Mouse (Mus musculus) spleen, postnatal 14 days (tissue): ENCODE results near the gene Fgf8.

Experiments used
- DNase-seq, 2 experiments: peaks; one replicate each; pipeline ENCODE4 v3.0.0; 2021 to 2022; ENCODE audit warnings: low spot score in 2 of 2

Fgf8 gene

DNA sequence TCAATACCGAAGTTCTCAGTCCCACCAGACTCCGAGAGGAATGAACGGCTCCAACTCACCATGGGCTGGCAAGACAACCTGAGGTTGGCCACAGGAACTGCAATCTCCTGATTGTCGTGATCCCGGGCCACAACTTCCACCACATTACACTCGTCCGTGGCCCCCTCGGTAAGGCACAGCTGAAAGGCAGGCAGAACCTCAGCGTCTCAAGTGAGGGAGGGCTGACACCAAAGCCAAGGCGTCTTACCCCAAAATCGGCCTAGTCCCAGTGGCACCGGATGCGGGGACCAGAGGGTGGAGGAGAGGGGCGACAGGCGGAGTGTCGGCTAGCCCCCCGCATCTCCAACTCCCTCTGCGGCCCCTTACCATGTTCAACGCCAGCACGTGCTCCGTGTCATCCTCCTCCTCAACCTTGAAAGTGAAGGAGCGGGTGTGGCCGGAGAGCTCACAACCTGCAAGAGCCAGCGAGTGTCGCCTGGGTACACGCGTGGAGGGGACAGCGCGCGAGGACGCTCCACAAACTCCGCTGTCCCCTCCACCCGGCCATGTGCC lies 6.1 kb upstream of the Fgf8 start:
- no peak for DNase-seq

DNA sequence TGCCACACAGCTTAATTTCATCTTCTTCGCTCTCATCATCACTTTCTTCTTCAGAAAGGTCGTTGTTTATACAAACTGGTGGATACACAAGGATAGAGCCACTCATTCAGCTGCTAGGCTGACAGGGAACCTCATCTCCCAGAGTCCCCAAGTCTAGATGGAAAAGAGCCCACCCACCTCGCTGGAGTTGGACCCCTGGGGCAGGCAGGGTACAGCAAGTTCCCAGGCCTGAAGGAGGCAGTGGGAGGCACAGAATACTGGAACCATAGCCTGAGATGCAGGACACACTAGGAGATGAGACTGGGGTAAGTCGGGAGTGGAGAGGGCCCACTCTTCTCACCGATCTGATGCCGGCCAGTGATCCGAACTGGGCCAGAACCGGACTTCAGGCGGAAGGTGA lies 5.5 kb upstream of the Fgf8 start:
- DNase-seq, result no peak

DNA sequence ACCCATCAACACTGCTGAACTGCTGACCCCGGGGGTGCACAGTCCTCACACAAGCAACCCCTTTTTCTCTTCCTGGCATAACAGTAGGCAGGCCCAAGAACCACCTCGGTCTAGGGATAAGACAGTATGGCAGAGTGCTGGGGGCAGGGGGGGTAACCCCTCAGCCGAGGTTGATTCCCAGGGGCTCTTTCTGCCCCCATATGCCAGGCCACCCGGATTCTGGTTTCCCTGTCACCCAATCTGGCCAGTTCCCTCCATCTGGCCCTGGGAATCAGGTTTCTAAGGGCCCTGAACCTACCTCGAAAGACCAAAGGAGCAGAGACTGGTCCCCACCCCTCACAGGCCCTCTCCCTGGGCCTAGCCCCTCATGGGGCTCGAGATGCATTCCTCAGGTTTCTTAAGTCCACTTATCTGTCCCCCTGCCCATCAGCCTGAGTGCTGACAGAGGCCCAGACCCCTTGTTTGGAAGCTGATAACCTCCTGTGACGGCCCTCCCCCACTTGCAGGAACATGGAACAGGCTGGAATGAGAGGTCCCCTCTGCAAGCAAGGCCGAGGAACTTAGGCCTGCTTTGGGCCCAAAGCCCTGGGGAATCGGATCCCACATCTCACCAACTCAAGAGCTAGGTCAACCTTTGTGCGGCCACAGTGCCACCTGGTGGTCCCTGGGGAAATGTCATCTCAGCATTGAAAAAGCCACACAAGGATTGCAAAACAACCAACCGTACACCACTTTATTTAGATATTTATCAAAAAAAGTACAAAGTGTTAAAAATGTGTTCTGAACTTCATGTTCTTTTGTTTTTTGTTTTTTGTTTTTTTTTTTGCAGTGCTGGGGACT lies 4.5 kb upstream of the Fgf8 start:
- peak; percentile 75 to 79 for DNase-seq

DNA sequence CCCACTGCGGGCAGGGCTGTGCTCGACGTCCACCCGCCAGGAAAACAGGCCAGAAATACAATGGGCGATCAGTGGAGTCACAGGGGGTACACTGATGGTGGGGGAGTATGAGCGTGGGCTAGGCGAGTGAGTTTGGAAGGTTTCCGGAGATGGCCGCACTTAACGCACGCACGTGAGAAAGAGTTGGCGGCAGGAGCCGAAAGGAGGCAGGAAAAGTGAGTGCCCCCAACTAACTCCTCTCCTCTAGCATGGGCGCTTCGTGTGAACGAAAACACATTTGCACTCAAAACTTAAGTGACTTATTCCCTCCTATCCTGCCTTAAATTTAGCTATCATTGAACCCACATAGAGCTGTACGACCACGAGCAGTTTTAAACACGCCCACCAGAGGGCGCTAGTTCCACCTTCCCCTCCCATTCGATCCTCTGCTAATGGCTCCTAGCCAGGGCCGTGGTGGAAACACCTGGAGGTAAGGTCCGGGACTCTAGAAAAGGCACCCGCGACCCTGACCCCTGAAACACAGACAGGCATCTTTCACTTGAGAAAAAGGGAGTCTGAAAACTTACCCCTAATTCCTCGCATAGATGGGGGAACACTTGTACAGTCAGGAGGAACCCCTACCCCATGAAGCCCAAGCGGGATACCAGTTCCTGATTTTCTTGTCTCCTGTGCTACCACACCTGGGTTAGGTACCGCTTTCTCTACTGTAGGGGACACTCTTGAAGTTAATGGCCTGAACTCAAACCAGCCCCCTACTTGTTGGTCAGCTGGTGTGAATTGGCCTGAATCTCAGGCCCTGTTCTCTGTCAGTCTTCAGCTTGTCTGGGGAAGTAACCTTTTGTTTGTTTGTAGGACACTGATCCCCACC lies 3.7 kb upstream of the Fgf8 start:
- DNase-seq, result peak; percentile 57 to 72

DNA sequence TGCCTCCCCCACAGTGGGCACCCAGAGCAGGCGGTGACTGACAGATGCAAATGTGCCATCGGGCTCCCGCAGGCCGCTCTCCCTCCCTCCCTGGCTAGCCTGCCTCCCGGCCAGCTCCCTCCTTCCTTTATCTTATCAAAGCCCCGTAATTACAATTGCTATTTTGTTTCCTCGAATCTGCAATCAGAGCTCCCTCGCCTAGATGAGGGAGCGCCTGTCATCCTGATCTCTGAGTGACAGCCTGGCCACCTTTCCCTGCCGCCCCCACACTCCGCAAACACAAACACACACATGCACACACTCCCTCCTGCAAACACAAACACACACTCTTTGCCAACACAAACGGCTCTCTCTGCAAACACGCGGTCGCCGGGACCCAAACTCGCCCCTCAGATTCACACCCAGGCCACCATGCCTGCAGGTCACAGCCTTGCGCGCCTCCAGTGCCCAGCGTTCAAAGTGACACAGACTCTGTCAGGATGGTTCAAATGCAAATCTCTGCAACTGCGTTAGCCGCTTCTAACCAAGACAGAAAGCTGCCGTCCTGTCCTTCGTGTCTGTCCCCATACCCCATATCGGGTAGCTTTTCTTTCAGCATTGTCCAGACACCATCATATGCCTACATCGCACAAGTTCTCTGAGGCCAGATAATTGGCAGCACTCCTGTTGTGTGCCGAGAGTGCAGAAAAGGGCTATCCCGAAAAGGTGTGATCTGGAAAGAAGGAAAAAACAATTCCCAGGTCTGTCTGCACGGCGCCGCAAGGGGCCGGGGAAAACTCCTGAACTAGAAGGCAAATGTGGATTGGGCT lies 2.8 kb upstream of the Fgf8 start:
- no peak for DNase-seq

DNA sequence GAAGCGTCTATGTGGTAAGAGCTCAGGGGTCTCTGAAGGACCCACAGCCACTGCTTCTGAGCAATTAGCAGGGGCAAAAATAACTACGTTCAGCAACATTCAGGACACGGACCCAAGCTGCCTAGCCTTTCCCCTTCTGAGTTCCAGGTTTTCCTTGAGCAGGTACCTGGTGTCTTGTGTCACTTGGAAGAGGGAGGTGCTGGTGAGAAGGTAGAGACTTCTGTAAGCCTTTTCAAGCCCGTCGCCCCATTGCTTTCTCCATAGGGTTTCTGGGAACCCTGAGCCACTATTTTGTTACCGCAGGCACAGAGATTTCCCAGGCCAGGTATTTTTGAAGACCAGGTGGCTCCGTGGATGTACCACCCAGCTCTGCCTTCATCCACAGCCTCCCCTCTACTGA lies 904 bp upstream of the Fgf8 start:
- no peak for DNase-seq

DNA sequence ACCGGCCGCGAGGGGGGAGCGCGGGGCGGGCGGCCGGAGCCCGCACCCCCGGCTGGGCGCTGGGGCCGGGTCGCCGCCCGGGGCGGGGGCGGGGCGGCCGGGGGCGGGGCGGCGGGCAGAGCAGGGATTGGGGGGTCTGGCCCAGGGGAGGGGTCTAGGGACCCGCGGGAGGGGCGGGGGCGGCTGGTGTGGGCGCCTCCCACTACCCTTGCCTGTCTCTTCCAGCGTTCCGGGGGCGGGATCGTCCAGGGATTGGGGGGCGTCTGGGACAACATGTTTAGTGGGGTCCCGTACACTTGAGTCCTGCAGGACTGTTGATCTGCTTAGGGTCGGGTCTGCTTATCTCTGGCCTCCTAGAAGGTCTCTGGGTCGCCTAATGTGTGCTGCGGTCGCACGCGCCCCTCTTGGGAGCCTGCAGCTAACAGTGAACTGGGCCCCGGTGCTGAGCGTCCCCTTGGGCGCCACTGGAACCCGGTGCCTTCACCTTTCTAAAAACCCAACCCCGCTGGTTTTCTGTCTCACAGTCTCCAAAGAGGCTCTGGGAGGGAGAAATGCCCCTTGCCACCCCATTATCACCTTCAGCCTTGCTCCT lies 365 bp upstream of the Fgf8 start:
- DNase-seq, result no peak

DNA sequence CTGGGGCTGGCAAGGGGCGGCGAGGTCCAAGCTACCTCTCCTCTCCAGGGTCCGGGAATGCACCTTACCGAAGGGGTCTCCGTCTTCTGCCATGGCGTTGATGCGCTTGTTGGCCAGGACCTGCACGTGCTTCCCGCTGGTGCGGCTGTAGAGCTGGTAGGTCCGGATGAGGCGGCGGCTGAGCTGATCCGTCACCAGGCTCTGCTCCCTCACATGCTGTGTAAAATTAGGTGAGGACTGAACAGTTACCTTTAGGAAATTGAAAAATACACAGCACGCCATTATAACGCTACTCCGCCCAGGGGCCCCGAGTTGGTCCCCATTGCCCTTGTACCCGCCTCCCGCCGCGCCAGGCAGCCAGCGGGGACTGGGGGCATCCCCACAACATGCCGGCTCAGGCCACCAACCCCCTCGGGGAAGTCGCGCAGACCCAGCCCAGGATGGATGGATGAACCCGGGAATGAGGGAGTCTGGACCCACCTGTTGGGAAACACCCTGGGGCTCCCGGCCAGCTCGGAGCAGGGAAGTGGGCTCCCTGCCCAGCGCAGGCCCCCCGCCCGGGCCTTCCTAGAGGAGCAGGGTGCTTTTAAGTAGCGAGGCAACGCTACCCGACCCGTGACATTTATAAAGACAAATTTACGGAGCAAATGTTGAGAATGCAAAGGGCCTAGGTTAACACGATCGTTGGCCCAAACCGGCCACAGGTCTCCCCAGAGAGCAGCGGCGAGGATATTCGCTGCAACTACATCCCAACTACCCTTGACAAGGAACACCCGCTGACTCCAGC lies 1.1 kb downstream of the Fgf8 start:
- no peak for DNase-seq

DNA sequence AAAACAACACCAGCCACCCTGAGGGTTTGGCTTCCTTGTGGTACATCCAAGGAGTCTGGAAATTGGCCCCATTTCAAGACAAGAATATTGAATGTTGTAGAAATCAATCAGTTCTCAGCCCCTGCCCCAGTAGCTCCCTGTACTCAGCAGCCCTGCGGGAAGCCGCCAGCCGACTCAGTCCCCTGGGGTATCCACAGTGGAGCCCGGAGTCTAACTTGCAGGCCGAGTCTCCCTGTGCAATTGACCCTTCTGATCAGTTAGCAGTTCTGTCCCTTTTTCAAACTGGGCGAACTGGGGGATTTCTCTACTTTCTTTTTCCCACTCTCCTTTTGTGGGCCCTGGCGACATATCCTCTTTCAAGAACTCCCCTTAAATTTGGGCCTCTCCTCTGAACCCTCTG lies 1.9 kb downstream of the Fgf8 start:
- DNase-seq, result no peak

DNA sequence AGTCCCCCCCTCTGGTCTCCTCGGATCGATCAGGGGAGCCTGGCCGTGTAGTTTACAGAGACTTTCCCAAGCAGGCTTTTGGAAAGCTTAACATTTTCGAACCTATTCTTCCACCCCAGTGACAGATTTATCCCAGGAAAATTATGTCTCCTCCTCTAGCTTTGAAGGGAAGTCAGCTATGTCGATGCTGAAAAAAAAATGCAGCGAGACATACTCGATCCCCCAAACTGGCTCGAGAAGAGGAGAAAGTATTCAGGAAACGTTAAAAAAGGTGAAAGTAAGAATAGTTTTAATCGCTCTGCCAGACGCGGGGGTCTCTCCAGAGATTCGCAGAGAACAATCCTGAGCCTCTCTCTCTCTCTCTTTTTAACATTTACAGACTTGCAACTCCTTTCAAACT lies 2.5 kb downstream of the Fgf8 start:
- DNase-seq, result no peak

DNA sequence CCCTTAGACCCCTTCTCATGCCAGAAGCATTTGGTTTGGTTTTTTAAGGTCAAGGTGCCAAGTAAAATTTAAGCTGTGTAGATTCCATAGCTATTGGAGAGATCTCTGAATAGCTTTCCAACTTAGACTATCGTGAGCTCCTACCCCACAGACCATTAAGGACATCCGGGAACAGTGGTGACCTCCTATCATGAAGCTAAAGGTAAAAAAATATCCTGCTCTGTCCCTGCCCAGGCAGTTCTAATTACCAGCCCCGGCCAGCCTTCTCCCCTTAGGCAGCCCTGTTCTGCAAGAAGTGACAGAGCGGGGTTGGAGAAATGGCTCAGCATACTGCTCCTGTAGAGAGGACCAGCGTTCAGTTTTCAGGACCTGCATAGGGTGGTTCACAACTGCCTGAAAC lies 4.2 kb downstream of the Fgf8 start:
- DNase-seq, result no peak

DNA sequence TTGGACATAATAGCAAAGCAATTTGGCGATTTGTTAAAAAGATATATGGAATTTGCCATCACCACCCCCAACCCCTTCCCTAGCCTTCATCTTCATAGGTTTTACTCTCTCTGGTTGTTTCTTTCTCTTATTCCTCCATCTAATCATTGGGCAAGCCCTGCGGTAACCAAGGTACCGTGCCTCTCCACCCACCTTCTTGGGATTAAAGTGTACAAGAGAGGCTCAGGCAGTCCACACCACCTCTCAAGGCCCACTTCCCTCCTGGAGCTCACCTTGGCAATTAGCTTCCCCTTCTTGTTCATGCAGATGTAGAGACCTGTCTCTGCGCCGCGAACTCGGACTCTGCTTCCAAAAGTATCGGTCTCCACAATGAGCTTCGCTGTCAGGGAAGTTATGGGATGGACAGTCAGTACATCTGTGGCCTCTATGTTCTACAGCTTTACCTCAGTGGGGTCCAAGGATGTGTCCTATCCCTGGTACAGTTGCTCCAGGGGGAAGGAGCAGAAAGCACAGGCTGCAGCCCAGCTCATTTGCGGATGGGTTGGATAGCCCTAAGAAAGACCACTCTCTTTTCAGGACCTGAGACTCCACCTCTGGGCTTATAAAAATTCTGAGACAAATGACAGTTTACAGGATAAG lies 4.8 kb downstream of the Fgf8 start:
- no peak for DNase-seq

DNA sequence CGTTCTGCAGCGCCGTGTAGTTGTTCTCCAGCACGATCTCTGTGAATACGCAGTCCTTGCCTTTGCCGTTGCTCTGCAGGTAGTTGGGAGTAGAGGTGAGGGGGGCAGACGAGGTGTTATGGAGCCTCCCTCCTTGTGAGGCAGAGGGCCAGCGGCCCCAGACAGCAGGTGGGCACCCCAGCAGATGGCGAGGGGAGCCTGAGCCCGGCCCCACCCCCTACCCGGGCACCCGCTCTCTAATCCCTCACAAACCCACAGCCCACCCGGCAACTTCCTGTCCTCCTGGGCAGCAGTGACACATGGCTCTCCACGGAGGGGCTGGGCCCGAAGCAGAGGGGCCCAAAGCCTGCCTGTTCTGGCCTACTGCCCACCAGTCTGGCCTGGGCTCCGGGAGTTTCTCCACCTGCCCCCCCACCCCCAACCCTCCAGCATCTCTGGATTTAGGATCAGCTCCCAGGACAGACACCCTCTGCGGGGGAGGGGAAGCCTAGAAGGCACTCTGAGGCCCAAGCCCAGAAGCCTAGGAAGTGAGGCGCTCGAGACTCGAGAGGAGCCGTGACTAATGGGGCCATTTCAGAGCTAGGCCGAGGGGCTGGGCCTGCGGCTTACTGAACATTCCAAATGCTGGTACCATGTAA lies 5.4 kb downstream of the Fgf8 start:
- no peak for DNase-seq

DNA sequence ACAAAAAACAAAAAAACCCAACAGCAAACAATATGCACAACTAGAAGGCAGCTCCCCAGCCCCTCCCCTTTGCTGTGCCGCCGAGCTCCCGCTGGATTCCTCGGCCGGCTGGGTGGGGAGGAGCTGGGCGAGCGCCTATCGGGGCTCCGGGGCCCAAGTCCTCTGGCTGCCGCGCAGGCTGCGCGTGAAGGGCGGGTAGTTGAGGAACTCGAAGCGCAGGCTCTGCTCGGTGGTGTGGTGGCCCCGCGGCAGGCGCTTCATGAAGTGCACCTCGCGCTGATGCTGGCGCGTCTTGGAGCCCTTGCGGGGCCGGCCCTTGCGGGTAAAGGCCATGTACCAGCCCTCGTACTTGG lies 5.9 kb downstream of the Fgf8 start:
- DNase-seq, result peak in 1 of 2 experiments; percentile 12

DNA sequence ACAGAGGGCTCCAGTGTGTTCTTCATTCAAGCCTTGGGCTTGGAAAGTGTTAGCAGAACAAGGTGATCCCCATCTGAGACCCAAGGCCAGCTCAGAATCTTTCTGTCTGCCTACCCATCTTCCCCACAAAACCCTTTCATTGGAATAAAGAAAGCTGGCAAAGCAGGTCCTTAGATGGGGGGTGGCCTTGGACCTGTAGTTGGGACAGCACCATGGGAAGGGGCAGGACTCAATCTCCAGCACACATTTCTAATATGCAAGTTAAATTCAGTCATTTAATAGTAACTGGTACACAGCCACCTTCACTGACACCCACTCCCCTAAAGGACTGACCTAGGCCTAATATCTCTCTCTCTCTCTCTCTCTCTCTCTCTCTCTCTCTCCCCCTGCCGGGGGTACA lies 6.5 kb downstream of the Fgf8 start:
- DNase-seq, result no peak

DNA sequence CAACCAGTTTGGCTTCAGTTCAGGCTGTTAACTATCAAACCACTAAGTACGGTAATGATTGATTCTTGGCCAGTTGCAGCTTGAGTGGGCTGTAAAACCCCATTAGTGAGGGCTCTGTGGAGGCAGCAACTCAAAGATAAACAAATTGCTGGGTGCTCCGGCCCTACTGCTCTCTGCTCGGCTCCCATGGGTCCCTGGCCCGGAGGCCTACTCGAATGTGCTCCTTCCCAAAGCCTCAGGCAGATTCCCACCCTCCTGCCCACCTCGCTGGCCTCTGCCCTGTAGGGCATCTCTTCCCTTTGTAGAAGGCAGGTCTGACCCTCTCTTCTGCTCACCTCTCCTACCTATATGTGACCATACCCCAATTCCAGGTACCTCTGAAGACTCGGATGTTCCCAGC lies 8.0 kb downstream of the Fgf8 start:
- no peak for DNase-seq

DNA sequence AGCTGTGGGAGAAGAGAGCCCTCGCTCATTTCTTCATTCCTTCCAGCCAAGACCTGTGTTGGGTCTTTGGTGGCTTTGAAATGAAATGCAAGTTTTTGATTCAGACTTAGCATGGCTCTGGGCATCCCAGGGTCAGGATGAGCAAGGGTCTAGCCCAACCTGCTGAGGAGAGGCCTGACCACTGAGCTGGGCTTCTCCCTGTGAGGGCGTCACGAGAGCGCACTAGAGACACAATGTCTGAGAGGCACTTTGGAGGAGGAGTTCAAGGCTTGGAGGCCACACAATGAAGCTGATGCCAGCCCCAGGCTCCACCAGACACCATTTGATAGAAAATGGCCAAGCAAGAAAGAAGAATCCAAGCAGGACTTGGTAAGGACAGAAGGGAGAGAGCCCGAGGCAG lies 8.5 kb downstream of the Fgf8 start:
- DNase-seq, result no peak

DNA sequence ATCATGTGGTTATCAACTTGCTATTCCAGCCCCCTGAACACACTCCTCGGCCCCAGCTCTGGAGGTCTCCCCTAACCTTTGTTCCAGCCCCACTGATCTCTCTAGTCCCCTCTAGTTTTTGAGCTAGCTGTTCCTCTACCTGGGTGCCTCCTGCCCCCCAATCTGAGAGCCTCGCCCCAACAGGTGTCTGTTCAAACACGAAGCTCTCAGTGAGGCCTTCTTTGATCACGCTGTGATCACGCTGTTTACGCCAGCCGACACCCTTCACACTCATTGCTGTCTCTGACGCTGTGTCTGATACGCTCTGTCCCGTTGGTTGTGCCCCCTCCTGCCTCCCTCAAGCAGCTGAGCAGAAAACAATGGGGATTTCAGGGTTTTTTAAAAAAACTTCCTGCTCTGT lies 9.2 kb downstream of the Fgf8 start:
- DNase-seq, result no peak

DNA sequence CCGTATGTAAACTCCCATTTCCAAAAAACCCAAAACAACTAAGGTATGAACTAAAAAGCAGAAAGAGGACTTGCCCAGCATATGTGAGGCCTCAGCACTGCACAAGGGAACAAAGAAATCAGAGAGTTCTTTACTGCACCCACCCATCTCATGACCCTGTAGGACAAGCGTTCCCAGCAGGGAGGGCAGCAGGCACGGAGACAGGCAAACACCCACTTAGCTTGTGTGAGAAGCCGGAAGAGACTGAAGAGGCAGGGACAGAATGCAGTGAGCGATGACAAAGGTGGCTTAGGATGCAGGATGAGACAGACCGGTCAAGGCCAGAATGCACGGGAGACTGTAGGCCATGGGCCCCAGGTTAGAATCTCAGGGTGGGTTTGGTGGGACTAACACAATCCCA lies 11.1 kb downstream of the Fgf8 start:
- no peak for DNase-seq

DNA sequence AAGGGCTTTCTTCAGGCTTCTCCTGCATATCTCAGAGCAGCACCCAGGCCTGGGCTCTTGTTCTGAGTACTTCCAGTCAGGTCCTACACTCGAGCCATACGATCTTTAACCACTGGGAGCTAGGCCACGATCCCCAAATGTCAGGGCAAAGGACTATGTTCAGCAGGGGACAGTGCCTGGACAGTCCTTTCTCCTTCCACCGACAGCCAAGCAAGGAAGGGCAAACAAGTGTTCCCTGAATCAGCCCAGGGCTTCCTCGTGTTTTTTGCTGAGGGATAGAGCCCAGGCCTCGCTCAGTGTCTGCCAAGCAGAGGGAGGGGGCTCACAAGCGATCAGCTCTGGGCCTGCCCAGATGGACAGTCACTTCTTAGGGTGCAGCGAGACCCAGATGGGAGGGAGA lies 12.7 kb downstream of the Fgf8 start:
- no peak for DNase-seq
